Mouse (Mus musculus) liver, adult 2 months (tissue): ENCODE measurements around the gene Hist1h1c.
"Not testable (repeated sequence)": the region's sequence is repeated elsewhere in the genome, so short reads cannot be mapped to it uniquely, and the experiment has no call there.

Source experiments
- CTCF ChIP-seq: fragments of 200-500 bp; IDR thresholded peaks from 2 replicates; pipeline ENCODE4 v1.5.1; 2011; ENCODE audit warnings: low read depth, low read length, control low read depth
- POLR2A ChIP-seq: fragments of 200-500 bp; IDR thresholded peaks from 2 replicates; pipeline ENCODE4 v1.6.1; 2011; ENCODE audit warnings: low read length, control low read depth; ENCODE audit not compliant: insufficient read depth; ENCODE audit errors: extremely low read depth

- TF ChIP-seq CTCF, POLR2A: not testable (repeated sequence)
Measured at GRCm38 (mm10) chr13:23750839-23751477, 12.3 kb downstream of the Hist1h1c start, which contains the start of gene Hist1h2ab.
